Mouse (Mus musculus): ENCODE data around the gene Micall1.

DNA sequence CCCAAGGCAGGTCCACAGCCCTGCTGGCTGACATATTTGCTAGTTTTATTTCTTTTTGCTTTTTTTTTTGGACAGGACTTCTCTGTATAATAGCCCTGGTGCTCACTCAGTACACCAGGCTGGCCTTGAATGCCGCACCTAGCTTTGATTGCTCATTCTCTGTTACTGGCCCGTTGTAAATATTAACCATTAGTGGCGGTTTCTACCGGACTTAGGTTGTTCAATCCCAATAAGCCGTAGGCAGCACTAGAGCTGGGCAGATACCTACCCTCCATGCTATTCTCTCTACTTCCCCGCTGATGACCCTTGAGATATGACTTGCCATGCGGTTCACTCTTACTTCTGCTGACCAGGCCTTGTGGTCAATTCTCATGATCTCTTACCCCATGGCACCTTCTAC, 29.1 kb upstream of the Micall1 start:
- no peak for TF ChIP-seq EP300 (IDR thresholded peaks at IDR 0.05; ENCODE audit: low read depth)
- no peak for TF ChIP-seq CTCF (IDR thresholded peaks at IDR 0.05; ENCODE audit: low read depth)
